Mouse (Mus musculus) embryo, embryonic 9.5 days (tissue): ENCODE data around the gene Abca1.

Experiments
- DNase-seq: peaks from one replicate; pipeline ENCODE4 v3.0.0-alpha.2; 2017; ENCODE audit errors: extremely low spot score

Abca1 gene

DNA sequence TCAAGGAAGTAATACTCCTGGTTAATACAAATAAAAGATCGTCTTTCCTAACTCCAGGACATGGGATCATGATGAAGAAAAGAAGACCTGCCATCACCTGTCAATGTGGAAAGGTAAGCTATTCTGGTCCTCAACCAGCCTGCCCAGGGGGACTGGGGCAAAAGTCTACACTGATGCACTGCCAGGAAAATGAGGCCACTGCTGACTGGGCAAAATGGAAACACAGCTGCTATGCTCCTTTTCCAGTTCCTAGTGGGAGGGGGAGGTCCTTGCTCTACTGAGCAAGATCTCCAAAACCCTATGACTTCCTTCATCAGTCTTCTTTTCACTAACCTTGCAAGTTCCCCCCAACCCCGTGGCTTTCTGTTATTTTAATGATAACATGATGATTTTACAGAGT is 73.1 kb downstream of the Abca1 start:
- DNase-seq: no peak

DNA sequence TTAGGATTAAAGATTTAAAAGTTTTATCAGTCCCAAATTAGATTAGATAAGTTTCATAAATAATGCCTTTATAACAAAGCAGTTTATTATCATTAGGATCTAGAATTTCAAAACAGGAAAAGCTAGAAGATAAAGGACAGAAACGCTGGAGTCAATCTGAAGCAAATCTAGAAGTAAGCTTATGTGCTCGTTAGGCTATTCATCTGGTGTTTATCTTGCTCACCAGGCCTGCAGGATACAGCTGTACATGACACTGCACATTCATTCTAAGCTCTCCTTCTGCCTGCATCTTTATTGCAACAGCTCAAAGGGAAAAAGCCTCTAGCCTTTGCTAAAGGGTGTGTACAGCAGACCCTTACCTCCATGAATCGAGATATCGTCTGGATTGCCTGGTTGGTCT is 74.1 kb downstream of the Abca1 start:
- no peak for DNase-seq

DNA sequence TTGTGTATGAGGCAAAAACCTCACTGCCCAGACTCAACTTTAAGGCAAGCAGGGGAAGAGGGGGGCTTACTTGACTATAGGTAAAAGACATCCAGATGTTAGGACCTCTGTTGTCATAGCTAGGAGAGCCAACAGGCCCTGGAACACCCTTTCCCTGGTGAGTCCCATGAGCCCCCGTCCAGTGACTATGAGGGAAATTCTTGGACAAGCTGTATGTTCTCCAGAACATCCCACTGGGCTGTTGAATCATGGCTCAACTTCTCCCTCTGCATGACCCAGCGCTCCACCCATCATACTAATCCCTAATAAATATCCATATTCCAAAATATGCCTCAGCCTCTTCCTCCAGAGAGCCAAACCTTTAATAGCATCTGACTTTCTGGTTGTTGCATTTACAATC is 76.6 kb downstream of the Abca1 start:
- DNase-seq: no peak

DNA sequence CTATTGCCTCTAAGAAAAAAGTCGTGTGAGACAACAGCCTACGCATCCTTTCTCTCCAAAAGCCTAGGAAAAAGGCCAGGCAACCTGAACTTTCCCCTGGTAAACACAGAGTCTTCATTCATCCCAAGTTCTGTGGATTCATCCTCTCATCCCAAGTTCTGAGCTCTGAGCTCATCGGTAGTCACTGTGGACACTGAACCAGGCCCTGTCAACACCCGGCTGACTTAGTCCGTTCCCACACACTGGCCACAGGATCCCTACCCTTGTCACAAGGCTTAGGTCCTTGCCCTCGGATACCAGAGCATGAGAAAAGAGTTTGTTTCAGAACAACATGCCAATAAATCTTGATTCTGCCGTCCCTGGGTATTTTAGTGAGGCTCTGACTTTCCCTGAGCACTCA is 77.2 kb downstream of the Abca1 start:
- DNase-seq: no peak

DNA sequence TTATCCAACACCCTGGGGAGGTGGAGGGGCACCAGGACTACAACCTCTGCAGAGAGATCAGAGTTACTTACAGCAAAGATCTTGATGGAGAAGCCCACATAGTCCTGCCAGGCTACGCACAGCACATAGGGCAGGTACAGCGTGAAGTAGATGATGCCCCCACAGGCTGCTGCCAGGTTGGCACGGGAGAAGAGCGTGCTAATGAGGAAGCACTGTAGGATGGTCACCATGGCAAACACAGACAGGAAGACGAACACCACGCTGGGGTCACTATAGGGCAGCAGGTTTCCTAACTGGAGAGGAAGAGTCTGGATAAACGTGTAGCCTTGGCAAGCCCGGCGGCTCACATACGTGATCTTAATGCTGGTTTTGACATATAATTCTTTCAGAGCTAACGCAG is 77.8 kb downstream of the Abca1 start:
- no peak for DNase-seq

DNA sequence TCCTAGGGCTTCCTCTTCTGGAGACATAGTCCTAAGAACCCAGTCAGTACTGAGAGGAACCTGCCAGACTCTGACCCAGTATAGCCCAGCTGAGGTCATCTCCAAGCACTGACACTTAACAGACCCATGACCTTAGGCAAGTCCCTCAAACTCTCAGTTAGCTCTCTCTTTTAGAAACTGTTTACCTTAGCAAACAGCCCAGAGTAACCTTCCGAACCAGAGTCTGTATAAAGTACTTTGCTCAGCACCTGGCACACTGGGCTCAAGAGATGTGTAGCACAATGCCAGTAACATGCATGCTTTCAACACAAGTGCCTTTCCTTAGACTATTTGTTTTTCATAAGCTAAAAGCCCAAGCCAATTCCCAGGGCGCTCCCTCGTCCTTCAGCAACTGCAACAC is 79.4 kb downstream of the Abca1 start:
- no peak for DNase-seq

DNA sequence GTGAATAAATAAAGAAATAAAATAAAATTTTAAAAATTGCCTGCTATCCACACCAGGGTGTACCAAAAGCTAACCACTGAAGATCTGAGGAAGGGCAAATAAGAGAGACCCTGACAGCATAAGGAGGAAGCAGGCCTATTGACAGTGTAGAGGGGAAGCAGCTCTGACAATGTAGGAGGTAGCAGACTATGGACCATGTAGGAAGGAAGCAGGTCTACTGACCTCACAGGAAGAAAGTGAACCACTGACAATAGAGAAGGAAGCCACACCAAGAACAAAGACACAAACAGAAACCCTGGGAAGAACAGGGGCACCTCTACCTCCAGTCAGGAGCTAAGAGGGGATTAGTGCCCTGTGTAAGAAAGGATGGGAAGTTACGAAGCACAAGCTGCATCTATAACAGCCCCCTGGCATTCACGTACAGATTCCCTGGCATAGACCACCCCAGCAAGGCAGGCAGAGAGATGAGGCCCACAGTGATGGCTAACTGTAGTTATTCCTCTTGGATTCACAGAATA is 80.8 kb downstream of the Abca1 start:
- DNase-seq: no peak

DNA sequence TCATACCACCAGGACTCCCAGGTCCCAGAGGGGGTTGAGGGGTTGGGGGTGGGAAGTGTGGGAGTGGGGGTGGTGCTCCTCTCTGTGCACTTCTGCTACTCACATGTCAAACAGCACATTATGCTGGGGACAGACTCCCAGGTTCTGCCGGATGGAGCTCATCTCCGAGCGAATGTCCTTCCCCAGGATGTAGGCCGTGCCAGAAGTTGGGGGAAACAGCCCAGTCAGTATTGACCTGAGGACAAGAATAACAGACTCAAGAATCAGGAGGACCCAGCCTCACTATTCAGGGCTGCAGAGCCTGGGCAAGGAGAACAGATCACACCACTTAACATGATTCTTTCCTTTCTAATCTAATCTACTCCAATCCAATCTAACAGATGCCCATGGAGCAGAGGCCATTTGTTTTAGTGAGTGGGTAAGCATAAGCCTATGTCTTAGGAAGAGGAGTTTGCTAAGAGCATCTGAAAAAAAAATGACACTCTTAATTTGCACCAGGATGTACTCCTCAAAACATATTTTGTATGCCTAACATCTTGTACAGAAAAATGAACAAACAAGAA is 82.8 kb downstream of the Abca1 start:
- no peak for DNase-seq

DNA sequence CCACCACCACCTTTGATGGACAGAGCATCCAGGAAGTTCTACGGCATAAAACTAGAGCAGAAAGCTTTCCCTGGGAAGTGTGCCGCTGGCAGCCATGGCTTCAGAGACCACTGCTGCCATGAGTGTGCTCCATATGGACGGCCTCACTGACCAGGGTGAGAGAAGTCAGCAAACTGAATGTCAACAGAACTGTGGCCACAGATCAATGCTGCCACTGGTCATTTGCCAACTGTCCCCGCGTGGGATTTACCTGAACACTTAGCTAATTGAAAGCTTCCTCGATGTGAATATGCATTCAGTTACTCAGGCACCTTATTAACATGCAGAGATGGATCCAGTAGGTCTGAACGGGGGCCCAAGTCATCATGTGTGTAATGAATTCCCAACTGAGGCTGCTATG is 86.7 kb downstream of the Abca1 start:
- DNase-seq: no peak

DNA sequence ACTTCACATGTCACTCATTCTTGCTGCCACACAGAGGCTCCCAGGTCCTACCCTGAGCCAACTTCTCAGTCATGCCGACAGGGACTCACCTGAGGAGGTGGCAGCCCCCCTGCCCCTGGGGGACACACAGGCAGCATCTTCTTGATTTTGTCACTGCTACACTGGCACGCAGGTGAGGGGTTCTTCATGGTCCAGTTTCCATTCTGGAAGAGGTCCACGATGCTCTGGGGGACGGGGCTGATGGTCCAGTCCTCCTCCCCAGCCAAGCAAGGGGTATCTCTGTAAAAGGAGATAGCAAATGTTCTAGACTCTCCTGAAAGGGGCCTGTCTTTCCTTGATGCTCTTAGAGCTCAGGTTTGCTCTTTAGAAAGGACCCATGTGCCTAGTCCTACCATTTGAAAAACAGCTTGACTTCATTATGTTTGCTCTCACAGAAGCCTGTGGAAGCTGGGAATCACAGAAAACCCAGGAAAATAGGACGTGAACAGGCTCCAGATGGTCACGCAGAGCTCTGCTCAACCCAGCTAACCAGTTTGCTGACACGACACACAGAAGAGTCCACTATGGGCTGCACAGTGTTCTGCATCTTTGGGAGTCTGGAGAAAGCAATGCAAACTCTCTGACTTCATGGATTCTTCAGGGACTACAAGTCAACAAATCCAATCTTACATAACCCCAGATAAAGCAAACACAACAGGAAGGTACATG is 97.2 kb downstream of the Abca1 start:
- DNase-seq: no peak

DNA sequence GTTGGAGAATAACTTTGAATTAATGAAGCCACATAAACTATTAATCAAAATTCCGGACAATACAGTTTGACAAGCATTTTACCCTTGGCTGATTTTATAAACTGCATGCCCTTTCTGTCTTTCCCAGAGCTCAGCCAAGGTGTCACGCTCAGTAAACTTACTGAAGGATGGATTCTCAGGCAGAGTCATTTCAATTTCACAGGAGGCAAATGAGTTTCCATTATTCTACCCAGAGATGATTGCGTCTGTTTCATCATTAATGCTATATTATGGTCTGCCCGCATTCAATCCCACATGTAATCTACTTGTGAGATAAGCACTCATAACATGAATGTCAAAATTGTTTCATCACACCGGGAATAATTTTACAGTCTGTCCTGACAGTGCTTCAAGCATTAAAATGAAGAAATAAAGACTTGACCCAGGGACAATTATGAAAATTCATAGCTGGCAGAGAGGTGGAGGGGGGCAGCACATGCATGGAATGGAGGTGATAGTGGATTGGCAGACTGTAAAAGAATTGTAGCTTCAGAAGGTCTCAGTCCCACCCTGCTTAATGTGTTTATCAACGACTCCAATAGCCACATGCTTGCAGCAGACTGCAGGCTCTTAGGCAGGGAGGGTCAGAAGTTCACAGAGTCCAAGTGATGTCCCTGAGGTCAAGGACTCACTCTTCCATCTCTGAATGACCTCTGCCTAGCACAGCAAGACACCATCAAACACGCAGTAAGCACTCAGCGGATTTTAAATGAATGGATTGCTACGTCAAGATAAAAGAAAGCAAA is 113.3 kb downstream of the Abca1 start:
- no peak for DNase-seq

DNA sequence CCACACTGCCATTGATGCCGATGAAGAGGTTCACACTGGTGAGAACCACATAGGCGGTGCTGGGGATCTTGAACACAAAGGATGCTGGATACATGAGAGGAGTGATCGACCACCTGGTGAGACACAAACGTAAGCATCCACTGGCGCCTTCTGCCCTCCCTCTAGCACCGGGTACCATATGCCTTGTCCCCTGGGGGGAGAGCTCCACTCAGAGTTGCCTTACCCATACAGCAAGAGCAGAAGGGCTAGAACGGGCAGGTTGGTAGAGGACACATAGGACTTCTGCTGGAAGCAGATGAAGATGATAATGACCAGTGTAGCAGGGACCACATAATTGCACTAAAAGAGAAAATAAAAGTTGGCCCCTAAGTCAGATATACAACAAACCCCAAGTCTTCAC is 113.9 kb downstream of the Abca1 start:
- DNase-seq: no peak

DNA sequence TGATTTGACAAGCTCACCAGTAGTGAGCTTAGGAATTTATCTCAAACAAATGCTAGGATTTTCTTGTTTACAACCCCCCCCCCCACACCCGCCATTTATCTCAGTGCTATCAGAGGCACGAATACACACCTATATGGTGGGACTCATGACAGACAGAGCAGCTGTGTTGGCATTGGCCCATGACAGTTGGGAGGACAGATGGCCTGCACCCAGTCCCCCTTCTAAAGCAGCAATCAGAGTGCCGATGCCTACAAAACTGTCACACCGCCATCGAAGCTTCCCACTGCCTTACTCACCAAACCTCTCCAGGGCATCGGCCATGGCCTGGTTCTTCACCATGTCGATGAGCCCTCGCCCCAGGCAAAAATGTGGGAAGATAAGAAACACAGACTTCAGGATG is 115.9 kb downstream of the Abca1 start:
- DNase-seq: no peak

DNA sequence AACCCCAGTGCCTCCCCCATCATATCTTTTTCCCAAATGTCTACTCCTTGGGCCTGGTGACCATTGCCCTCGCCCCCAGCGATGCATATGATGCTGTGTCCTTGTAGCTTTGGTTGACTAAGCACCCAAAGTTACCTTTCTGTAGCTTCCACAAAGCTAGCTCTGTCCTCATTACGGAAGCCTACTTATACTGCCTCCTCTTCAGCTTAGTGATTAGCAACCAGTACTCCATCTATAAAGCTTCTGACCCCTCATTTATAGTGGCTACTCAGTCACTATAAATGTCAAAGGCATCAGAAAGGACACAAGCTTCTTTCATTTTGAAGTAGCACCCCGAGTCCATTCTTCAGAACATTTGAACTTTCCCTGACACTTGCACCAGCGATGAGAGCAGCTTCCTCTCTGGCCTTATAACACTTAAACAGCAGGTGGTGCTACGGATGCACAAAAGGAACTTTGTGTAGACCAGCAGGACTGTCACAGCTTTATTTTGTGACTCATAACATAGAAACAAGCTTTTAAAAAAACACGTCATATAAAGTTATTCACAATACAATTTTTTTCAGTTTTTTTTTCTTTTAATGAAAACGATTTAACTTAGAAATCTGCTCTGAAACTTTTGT is 129.3 kb downstream of the Abca1 start:
- peak; percentile 48 for DNase-seq

DNA sequence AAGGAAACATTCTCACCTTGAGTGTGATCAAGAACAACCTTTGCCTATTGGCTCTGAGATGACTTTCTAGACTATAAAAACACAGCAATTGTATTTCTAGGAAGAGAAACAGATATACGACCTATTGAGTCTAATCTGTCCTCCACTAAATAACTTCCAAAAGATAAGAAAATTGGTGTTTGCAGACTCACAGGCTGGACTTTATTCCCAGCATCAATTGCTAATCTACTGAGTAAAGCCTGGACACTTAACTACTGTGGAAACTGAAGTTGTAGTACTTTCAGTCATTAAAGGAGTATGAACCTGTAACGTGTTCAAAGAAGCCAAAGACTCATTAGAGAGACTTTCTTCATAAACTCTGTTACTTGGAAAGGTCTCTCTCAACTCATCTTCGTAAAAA is 131.9 kb downstream of the Abca1 start:
- no peak for DNase-seq

DNA sequence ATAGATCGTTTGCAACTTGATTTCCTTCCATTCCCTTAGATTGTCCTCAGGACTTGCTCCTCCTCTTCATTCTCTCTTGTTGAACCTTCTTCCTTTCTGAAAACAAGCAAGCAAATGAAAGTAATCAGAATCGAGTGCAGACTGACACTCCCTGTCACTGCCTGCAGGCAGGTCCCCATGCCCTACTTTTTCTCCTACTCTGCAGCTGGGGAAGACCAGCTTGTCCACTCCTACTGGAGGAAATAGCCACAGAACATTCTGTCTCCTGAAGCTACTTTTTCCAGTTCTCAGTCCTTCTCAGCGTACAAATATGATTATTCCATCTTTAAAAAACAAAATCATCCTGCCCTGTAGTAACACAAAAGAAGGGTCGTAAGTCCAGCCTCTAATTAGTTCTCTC is 135.3 kb downstream of the Abca1 start:
- no peak for DNase-seq

DNA sequence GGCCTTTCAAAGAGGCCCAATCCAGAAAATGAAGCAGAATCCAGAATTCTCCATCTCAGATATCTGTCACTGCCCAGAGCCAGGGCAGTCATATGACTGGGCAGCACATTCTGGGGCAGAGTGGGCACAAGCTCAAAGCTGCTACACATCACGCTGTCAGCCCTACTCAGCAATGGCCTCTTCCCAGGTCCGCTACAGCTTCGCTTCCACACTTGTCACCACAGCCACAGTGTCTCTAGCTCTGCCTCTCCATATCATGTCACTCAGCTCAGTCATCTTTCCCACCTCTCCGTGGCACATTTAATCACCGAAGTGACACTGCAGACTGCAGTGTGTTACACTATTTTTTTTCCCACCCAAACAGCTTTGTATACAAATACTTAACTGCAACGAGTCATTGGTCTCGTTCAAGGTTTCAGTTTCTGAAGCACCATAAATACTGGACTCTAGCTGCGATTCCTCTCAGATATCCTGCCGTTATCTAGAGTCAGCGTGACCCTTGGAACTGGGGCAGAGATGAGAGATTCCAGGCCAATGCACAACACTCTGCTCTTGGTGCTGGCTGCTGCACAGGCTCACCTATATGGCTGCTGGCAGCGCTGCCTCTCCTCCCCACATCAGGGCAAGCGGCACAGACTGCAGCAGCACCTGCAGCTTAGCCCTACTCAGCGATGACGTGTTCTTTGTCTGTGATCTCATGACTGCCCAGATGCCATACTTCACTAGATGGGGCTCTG is 136.3 kb downstream of the Abca1 start:
- no peak for DNase-seq

DNA sequence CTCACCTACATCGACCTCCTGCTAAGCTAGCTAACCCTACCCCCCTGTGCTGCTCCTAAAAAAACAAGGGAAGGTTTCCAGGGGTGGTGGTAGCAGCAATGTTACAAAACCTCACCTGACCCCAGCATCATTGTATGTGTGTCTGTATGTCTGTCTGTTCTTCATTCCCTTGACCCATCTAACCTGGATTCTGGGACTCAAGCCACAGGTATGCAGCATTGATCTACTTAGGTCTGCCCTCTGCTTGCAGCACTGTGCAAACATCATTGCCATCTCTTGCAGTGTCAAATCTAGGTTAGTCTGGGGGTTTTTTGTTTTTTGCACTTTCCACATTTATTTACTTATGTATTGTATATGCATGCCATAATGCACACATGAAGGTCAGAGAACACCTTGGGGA is 141.3 kb downstream of the Abca1 start:
- DNase-seq: no peak

DNA sequence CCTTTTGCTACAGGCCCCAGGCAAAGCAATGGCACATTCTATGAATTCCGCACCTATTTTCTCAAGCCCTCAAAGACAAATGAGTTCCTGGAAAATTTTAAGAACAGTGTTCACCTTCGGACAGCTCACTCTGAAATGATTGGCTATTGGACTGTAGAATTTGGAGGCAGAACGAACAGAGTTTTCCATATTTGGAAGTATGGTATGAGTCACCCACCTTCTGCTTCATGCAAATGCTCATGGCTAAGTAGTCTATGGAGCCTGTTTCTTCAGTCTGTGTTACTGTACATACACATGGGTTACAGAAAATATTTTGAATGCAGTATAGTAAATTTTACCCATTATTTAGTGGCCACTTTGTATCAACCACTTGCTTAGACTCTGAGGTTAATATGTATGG is 144.7 kb downstream of the Abca1 start:
- no peak for DNase-seq

DNA sequence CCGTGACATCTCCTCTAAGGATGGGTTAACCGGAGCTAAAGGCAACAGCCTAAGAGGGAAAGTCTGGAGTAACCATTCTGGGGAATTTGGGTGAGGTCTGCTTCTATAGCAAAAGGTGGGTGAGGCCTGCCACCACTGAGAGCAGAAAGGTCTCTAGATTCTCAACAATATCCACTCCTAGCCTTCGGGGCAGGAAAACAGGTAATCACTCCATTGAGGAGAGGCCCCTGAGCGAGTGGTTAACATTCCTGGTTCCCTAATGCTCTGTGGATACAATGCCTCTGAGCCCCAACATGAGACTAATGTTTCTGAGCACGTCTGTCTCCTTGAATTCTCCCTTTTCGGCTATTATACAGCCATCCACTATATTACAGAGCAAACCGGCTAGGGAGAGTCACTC is 145.3 kb downstream of the Abca1 start:
- DNase-seq: no peak

DNA sequence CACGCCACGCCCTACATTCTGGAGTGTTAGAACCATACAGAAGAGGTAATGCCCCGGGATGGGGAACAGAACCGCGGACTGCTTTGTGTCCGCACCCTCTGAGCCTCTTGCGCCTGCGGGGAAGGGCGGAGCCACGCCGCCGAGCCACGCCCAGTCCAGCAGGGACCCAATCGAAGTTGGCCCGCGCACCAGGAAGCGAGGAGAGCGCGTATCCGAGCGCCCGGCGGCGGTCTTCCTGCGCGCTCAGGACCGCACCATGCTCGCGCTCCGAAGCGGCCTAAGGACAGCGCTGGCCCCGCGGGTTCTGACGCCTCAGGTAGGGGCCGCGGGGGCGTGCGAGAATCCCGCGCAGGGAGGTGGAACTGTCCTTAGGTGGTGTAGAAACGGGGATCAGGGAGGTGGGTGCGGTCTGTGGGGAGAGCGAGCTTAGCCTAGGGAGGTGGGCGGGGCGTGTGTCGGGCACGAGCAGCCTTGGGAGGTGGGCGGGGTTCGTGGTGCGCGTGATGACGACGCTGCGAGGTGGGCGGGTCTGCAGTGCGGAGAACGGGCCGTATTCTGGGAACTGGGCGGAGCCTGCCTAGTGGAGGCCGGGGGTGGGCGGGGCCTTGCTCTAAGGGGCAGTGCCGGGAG is 147.8 kb downstream of the Abca1 start, which contains the start of gene Nipsnap3b:
Gene Nipsnap3b (plus strand): TSS at position 149 of the 630 bp plus-strand sequence.
- peak; percentile 98 for DNase-seq
